Mouse (Mus musculus): Measurements from ENCODE around the gene Astn2. TPM values are rescaled to one million over a fixed set of nuclear protein-coding genes. Genes with fewer than 3 reads are reported as not detected.

Gene Astn2
- total and polyA plus RNA-seq, 2 experiments: 0.77 to 1.2 TPM

- TF ChIP-seq POLR2A (IDR thresholded peaks at IDR 0.05; ENCODE audit: extremely low read depth, insufficient read depth, low read length): no peak
- no peak for TF ChIP-seq CTCF (IDR thresholded peaks at IDR 0.05; ENCODE audit: low read depth, low read length)
- H3K9ac ChIP-seq (ENCODE audit: low read depth, low read length): no peak overlapping the region
- H3K4me3 ChIP-seq (ENCODE audit: insufficient read depth, low read depth, low read length): no peak overlapping the region
- H3K79me2 ChIP-seq (ENCODE audit: control insufficient read depth, insufficient read depth, low read length): no peaks in the 10 kb centered on the region
- no peaks in the 10 kb centered on the region for H3K4me1 ChIP-seq (ENCODE audit: control insufficient read depth, insufficient read depth, low read length)
- H3K27me3 ChIP-seq (ENCODE audit: control insufficient read depth, insufficient read depth, low read length): no peaks in the 10 kb centered on the region
- H3K27ac ChIP-seq (replicated peaks; ENCODE audit: insufficient read depth, low read depth, low read length): no peak overlapping the region
- DNase-seq (ENCODE audit: extremely low read depth, low read depth, low spot score): no peak
- 68% methylated on average over 3 of the region's 3 CpGs for WGBS
- H3K36me3 ChIP-seq (ENCODE audit: control insufficient read depth, insufficient read depth, low read length): no peaks in the 10 kb centered on the region
Observed at GRCm38 (mm10) chr4:65752941-65753340, 651.5 kb downstream of the Astn2 start.

GRCm38 (mm10) chr4:65744788-65745187, 659.6 kb downstream of the Astn2 start:
- Histone ChIP-seq H3K9ac (ENCODE audit: low read depth, low read length) (no peak overlapping the region), H3K4me1 (ENCODE audit: control insufficient read depth, insufficient read depth, low read length) (no peaks in the 10 kb centered on the region), H3K36me3 (ENCODE audit: control insufficient read depth, insufficient read depth, low read length) (no peaks in the 10 kb centered on the region), H3K79me2 (ENCODE audit: control insufficient read depth, insufficient read depth, low read length) (no peaks in the 10 kb centered on the region), H3K27ac (replicated peaks; ENCODE audit: insufficient read depth, low read depth, low read length) (no peak overlapping the region), H3K4me3 (ENCODE audit: insufficient read depth, low read depth, low read length) (no peak overlapping the region), H3K27me3 (ENCODE audit: control insufficient read depth, insufficient read depth, low read length) (no peaks in the 10 kb centered on the region)
- DNase-seq (ENCODE audit: extremely low read depth, low read depth, low spot score): no peak
- TF ChIP-seq CTCF (IDR thresholded peaks at IDR 0.05; ENCODE audit: low read depth, low read length): no peak
- TF ChIP-seq POLR2A (IDR thresholded peaks at IDR 0.05; ENCODE audit: extremely low read depth, insufficient read depth, low read length): no peak

GRCm38 (mm10) chr4:65744088-65744610, 660.3 kb downstream of the Astn2 start:
- 63% methylated on average over 5 of the region's 5 CpGs for WGBS
- no peaks in the 10 kb centered on the region for H3K27me3 ChIP-seq (ENCODE audit: control insufficient read depth, insufficient read depth, low read length)
- no peak for TF ChIP-seq CTCF (IDR thresholded peaks at IDR 0.05; ENCODE audit: low read depth, low read length)
- TF ChIP-seq POLR2A (IDR thresholded peaks at IDR 0.05; ENCODE audit: extremely low read depth, insufficient read depth, low read length): no peak
- DNase-seq (ENCODE audit: extremely low read depth, low read depth, low spot score): no peak
- no peaks in the 10 kb centered on the region for H3K36me3 ChIP-seq (ENCODE audit: control insufficient read depth, insufficient read depth, low read length)
- H3K79me2 ChIP-seq (ENCODE audit: control insufficient read depth, insufficient read depth, low read length): no peaks in the 10 kb centered on the region
- no peaks in the 10 kb centered on the region for H3K4me1 ChIP-seq (ENCODE audit: control insufficient read depth, insufficient read depth, low read length)
- no peak overlapping the region for H3K4me3 ChIP-seq (ENCODE audit: insufficient read depth, low read depth, low read length)
- H3K9ac ChIP-seq (ENCODE audit: low read depth, low read length): no peak overlapping the region
- H3K27ac ChIP-seq (replicated peaks; ENCODE audit: insufficient read depth, low read depth, low read length): no peak overlapping the region

- TF ChIP-seq POLR2A (IDR thresholded peaks at IDR 0.05; ENCODE audit: extremely low read depth, insufficient read depth, low read length): no peak
- no peak for TF ChIP-seq CTCF (IDR thresholded peaks at IDR 0.05; ENCODE audit: low read depth, low read length)
- H3K36me3 ChIP-seq (ENCODE audit: control insufficient read depth, insufficient read depth, low read length): no peaks in the 10 kb centered on the region
- no peak for DNase-seq (ENCODE audit: extremely low read depth, low read depth, low spot score)
- no peak overlapping the region for H3K9ac ChIP-seq (ENCODE audit: low read depth, low read length)
- H3K4me1 ChIP-seq (ENCODE audit: control insufficient read depth, insufficient read depth, low read length): no peaks in the 10 kb centered on the region
- H3K27me3 ChIP-seq (ENCODE audit: control insufficient read depth, insufficient read depth, low read length): no peaks in the 10 kb centered on the region
- H3K4me3 ChIP-seq (ENCODE audit: insufficient read depth, low read depth, low read length): no peak overlapping the region
- H3K79me2 ChIP-seq (ENCODE audit: control insufficient read depth, insufficient read depth, low read length): no peaks in the 10 kb centered on the region
- H3K27ac ChIP-seq (replicated peaks; ENCODE audit: insufficient read depth, low read depth, low read length): no peak overlapping the region
Observed at GRCm38 (mm10) chr4:65743160-65743691, 661.2 kb downstream of the Astn2 start.

- no peak overlapping the region for H3K27ac ChIP-seq (replicated peaks; ENCODE audit: insufficient read depth, low read depth, low read length)
- TF ChIP-seq CTCF (IDR thresholded peaks at IDR 0.05; ENCODE audit: low read depth, low read length) (no peak), POLR2A (IDR thresholded peaks at IDR 0.05; ENCODE audit: extremely low read depth, insufficient read depth, low read length) (no peak)
- H3K36me3 ChIP-seq (ENCODE audit: control insufficient read depth, insufficient read depth, low read length): no peaks in the 10 kb centered on the region
- DNase-seq (ENCODE audit: extremely low read depth, low read depth, low spot score): no peak
- no peaks in the 10 kb centered on the region for H3K27me3 ChIP-seq (ENCODE audit: control insufficient read depth, insufficient read depth, low read length)
- 67% methylated on average over 6 of the region's 6 CpGs for WGBS
- no peaks in the 10 kb centered on the region for H3K4me1 ChIP-seq (ENCODE audit: control insufficient read depth, insufficient read depth, low read length)
- H3K9ac ChIP-seq (ENCODE audit: low read depth, low read length): no peak overlapping the region
- H3K4me3 ChIP-seq (ENCODE audit: insufficient read depth, low read depth, low read length): no peak overlapping the region
- no peaks in the 10 kb centered on the region for H3K79me2 ChIP-seq (ENCODE audit: control insufficient read depth, insufficient read depth, low read length)
Observed at GRCm38 (mm10) chr4:65724414-65724813, 680.0 kb downstream of the Astn2 start.

- no peaks in the 10 kb centered on the region for H3K4me1 ChIP-seq (ENCODE audit: control insufficient read depth, insufficient read depth, low read length)
- WGBS: 73% methylated on average over 2 of the region's 2 CpGs
- no peaks in the 10 kb centered on the region for H3K27me3 ChIP-seq (ENCODE audit: control insufficient read depth, insufficient read depth, low read length)
- H3K27ac ChIP-seq (replicated peaks; ENCODE audit: insufficient read depth, low read depth, low read length): no peak overlapping the region
- H3K4me3 ChIP-seq (ENCODE audit: insufficient read depth, low read depth, low read length): no peak overlapping the region
- H3K9ac ChIP-seq (ENCODE audit: low read depth, low read length): no peak overlapping the region
- no peaks in the 10 kb centered on the region for H3K36me3 ChIP-seq (ENCODE audit: control insufficient read depth, insufficient read depth, low read length)
- DNase-seq (ENCODE audit: extremely low read depth, low read depth, low spot score): no peak
- no peak for TF ChIP-seq POLR2A (IDR thresholded peaks at IDR 0.05; ENCODE audit: extremely low read depth, insufficient read depth, low read length)
- no peak for TF ChIP-seq CTCF (IDR thresholded peaks at IDR 0.05; ENCODE audit: low read depth, low read length)
- no peaks in the 10 kb centered on the region for H3K79me2 ChIP-seq (ENCODE audit: control insufficient read depth, insufficient read depth, low read length)
Observed at GRCm38 (mm10) chr4:65719610-65720009, 684.8 kb downstream of the Astn2 start.

All from liver, adult 2 months (tissue).